Mouse (Mus musculus) forebrain, embryonic 16.5 days (tissue): ENCODE data around the gene Frat1. TPM values are rescaled to one million over a fixed set of nuclear protein-coding genes. Genes with fewer than 3 reads are reported as not detected.

ENCODE experiments used
- ATAC-seq: fragments of 200-750 bp; cut with Nextera tagmentation; 2 replicates; pipeline ENCODE4 v1.8.0; 2017; ENCODE audit warnings: mild to moderate bottlenecking, moderate library complexity
- H3K27ac ChIP-seq: fragments of 300-500 bp; sonication (generic); 2 replicates; pipeline ENCODE4 v1.5.1; 2014; ENCODE audit warnings: low read length, control low read depth
- H3K27me3 ChIP-seq: fragments of 300-500 bp; sonication (generic); replicated peaks from 2 replicates; pipeline ENCODE4 v1.6.1; 2014; ENCODE audit warnings: low read length; ENCODE audit not compliant: control insufficient read depth, insufficient read depth
- H3K36me3 ChIP-seq: fragments of 300-500 bp; sonication (generic); 2 replicates; pipeline ENCODE4 v1.6.1; 2014; ENCODE audit not compliant: control insufficient read depth, insufficient read depth
- H3K4me1 ChIP-seq: fragments of 300-500 bp; sonication (generic); replicated peaks from 2 replicates; pipeline ENCODE4 v1.6.1; 2014; ENCODE audit warnings: low read length; ENCODE audit not compliant: control insufficient read depth, insufficient read depth
- H3K4me2 ChIP-seq: fragments of 300-500 bp; sonication (generic); 2 replicates; pipeline ENCODE4 v1.6.1; 2014; ENCODE audit warnings: mild to moderate bottlenecking, low read length, control low read depth
- H3K4me3 ChIP-seq: fragments of 300-500 bp; sonication (generic); replicated peaks from 2 replicates; pipeline ENCODE4 v1.5.1; 2014; ENCODE audit warnings: mild to moderate bottlenecking, low read length, control low read depth
- H3K9ac ChIP-seq: fragments of 300-500 bp; sonication (generic); replicated peaks from 2 replicates; pipeline ENCODE4 v1.6.1; 2014; ENCODE audit warnings: low read depth, low read length, control low read depth
- H3K9me3 ChIP-seq: fragments of 300-500 bp; sonication (generic); 2 replicates; pipeline ENCODE4 v1.6.1; 2016; ENCODE audit warnings: low read length; ENCODE audit not compliant: control insufficient read depth
- WGBS: fragments of 180-500 bp; shearing (Covaris S2); extraction: QIAGEN DNeasy Blood & Tissue Kit; methylation state at CpG from one replicate; pipeline ENCODE4 v1.1.7; 2014; 5-methylcytosine and 5-hydroxymethylcytosine counted together
- polyA plus RNA-seq: library from polyadenylated mRNA; unstranded; fragments of >200 nt; fragmentation: Nextera tagmentation; extraction: Ambion mirVana; gene quantifications from 2 replicates; pipeline ENCODE4 v1.2.1, GENCODE M21; 2015

Gene Frat1
- polyA plus RNA-seq, 1 experiment from 2014 or later: 31.9 TPM

- ATAC-seq: no peak
- Histone ChIP-seq H3K36me3 (no peaks in the 10 kb centered on the region), H3K4me1 (peaks cover 30% of the 10 kb centered on the region), H3K9ac (no peak overlapping the region), H3K9me3 (no peaks in the 10 kb centered on the region), H3K27me3 (no peaks in the 10 kb centered on the region), H3K4me3 (no peak overlapping the region), H3K4me2 (no peak overlapping the region), H3K27ac (no peak overlapping the region)
- WGBS: 80% methylated on average over 9 of the region's 9 CpGs
Measured at GRCm38 (mm10) chr19:41837194-41837916, 7.6 kb downstream of the Frat1 start.

- Histone ChIP-seq H3K27ac (no peak overlapping the region), H3K4me1 (peaks cover 25% of the 10 kb centered on the region), H3K4me2 (no peak overlapping the region), H3K36me3 (no peaks in the 10 kb centered on the region), H3K27me3 (no peaks in the 10 kb centered on the region), H3K9me3 (no peaks in the 10 kb centered on the region), H3K4me3 (no peak overlapping the region), H3K9ac (no peak overlapping the region)
- 71% methylated on average over 4 of the region's 4 CpGs for WGBS
- no peak for ATAC-seq
Measured at GRCm38 (mm10) chr19:41837917-41838261, 8.1 kb downstream of the Frat1 start.

GRCm38 (mm10) chr19:41838808-41839207 lies 9.0 kb downstream of the Frat1 start:
- Histone ChIP-seq H3K4me2 (no peak overlapping the region), H3K36me3 (no peaks in the 10 kb centered on the region), H3K9ac (no peak overlapping the region), H3K27me3 (no peaks in the 10 kb centered on the region), H3K4me3 (no peak overlapping the region), H3K9me3 (no peaks in the 10 kb centered on the region), H3K27ac (no peak overlapping the region), H3K4me1 (peaks cover 16% of the 10 kb centered on the region)
- ATAC-seq: no peak
- WGBS: 86% methylated on average over 6 of the region's 6 CpGs

- H3K4me2 ChIP-seq: no peak overlapping the region
- no peaks in the 10 kb centered on the region for H3K9me3 ChIP-seq
- no peaks in the 10 kb centered on the region for H3K36me3 ChIP-seq
- ATAC-seq: no peak
- no peaks in the 10 kb centered on the region for H3K27me3 ChIP-seq
- no peak overlapping the region for H3K4me3 ChIP-seq
- no peak overlapping the region for H3K9ac ChIP-seq
- H3K4me1 ChIP-seq: peaks cover 16% of the 10 kb centered on the region
- H3K27ac ChIP-seq: no peak overlapping the region
- WGBS: 94% methylated on average over 3 of the region's 3 CpGs
Measured at GRCm38 (mm10) chr19:41839685-41840084, 9.9 kb downstream of the Frat1 start.

- Histone ChIP-seq H3K27ac (no peak overlapping the region), H3K9me3 (no peaks in the 10 kb centered on the region), H3K27me3 (no peaks in the 10 kb centered on the region), H3K4me2 (no peak overlapping the region), H3K9ac (no peak overlapping the region), H3K4me3 (no peak overlapping the region), H3K36me3 (no peaks in the 10 kb centered on the region), H3K4me1 (peaks cover 14% of the 10 kb centered on the region)
- WGBS: 88% methylated on average over 7 of the region's 7 CpGs
- no peak for ATAC-seq
Measured at GRCm38 (mm10) chr19:41841105-41841750, 11.5 kb downstream of the Frat1 start.

GRCm38 (mm10) chr19:41842196-41842595 lies 12.4 kb downstream of the Frat1 start:
- no peak overlapping the region for H3K9ac ChIP-seq
- whole genome bisulfite sequencing: 68% methylated on average over 4 of the region's 4 CpGs

GRCm38 (mm10) chr19:41842706-41843105 lies 12.9 kb downstream of the Frat1 start:
- WGBS: 85% methylated on average over 4 of the region's 4 CpGs
- Histone ChIP-seq H3K4me1 (peaks cover 15% of the 10 kb centered on the region), H3K27me3 (no peaks in the 10 kb centered on the region), H3K27ac (no peak overlapping the region), H3K9me3 (no peaks in the 10 kb centered on the region), H3K9ac (no peak overlapping the region), H3K4me2 (no peak overlapping the region), H3K4me3 (no peak overlapping the region), H3K36me3 (no peaks in the 10 kb centered on the region)
- ATAC-seq: no peak

More at GRCm38 (mm10) chr19:41842196-41842595, 12.4 kb downstream of the Frat1 start:
- Histone ChIP-seq H3K4me2 (no peak overlapping the region), H3K4me3 (no peak overlapping the region), H3K9me3 (no peaks in the 10 kb centered on the region), H3K36me3 (no peaks in the 10 kb centered on the region), H3K4me1 (peaks cover 15% of the 10 kb centered on the region), H3K27ac (no peak overlapping the region), H3K27me3 (no peaks in the 10 kb centered on the region)
- ATAC-seq: peak; percentile 24; the same call in 1 of the 2 replicates

GRCm38 (mm10) chr19:41844345-41844744 lies 14.6 kb downstream of the Frat1 start:
- no peaks in the 10 kb centered on the region for H3K36me3 ChIP-seq
- H3K4me2 ChIP-seq: no peak overlapping the region
- 86% methylated on average over 6 of the region's 6 CpGs for WGBS
- no peak for ATAC-seq
- no peak overlapping the region for H3K4me3 ChIP-seq
- H3K9me3 ChIP-seq: no peaks in the 10 kb centered on the region
- H3K9ac ChIP-seq: no peak overlapping the region
- H3K27ac ChIP-seq: no peak overlapping the region
- H3K4me1 ChIP-seq: peaks cover 15% of the 10 kb centered on the region
- no peaks in the 10 kb centered on the region for H3K27me3 ChIP-seq

GRCm38 (mm10) chr19:41846366-41847090 lies 16.8 kb downstream of the Frat1 start:
- Histone ChIP-seq H3K27ac (no peak overlapping the region; the same call in 1 of the 2 replicates), H3K9me3 (no peaks in the 10 kb centered on the region), H3K9ac (peak overlapping the region; percentile 68), H3K4me3 (peak overlapping the region; percentile 66), H3K4me2 (peak overlapping the region; percentile 88), H3K27me3 (no peaks in the 10 kb centered on the region), H3K36me3 (no peaks in the 10 kb centered on the region), H3K4me1 (peaks cover 31% of the 10 kb centered on the region)
- WGBS: 6% methylated on average over 21 of the region's 21 CpGs
- no peak for ATAC-seq
